Mouse (Mus musculus): ENCODE results near the gene Nfkbid.
"Not testable (repeated sequence)": the region's sequence is repeated elsewhere in the genome, so short reads cannot be mapped to it uniquely, and the experiment has no call there.

Nfkbid gene

GRCm38 (mm10) chr7:30463996-30464395 is 42.5 kb downstream of the Nfkbid start:
- DNase-seq (ENCODE audit: low spot score in 2 of 2): no peak

DNA sequence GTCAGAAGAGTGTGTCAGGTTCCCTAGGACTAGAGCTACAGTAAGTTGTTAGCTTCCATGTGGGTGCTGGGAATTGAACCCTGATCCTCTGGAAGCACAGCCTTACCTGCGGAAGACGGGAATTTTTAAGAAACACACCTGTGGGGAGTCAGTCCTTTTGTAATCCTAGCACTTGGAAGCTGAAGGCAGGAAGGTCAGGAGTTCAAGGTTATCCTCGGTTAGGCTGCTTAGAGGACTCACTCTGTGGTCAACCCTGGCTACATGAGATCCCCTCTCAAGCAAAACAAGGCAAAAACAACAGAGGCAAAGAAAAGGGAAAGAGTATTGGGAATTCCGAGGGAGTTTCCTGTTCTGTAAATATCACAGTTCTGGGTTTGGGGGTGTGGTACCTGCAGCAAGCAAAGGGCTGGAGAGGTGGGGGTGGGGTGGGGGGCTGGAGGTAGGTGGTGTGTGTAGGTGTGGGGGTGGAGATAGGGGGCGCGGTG is 43.3 kb downstream of the Nfkbid start:
- no peak for DNase-seq (ENCODE audit: low spot score in 2 of 2)

GRCm38 (mm10) chr7:30472411-30472810 is 50.9 kb downstream of the Nfkbid start:
- peak in 1 of 2 experiments; percentile 66 for DNase-seq (ENCODE audit: low spot score in 2 of 2)

DNA sequence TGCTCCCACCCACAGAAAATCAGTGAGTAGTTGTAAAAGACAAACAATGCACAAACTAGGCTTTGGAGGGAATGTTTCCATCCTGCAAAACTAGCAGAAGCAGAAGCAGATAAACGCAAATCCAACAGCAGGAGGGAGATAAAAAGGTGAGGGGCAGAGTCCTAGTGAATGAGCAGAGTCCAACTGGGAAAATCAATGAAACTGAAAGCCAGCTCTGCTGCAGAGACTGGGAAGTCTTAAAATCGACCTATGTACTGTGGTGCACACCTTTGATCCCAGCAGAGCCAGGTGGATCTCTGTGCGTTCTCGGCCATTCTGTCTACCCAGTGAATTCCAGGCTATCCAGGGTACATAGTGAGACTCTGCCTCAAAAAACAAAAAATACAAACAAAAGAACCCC is 53.5 kb downstream of the Nfkbid start:
- DNase-seq (ENCODE audit: low spot score in 2 of 2): no peak

GRCm38 (mm10) chr7:30476136-30476535 is 54.6 kb downstream of the Nfkbid start:
- DNase-seq (ENCODE audit: low spot score in 2 of 2): not testable (repeated sequence)

DNA sequence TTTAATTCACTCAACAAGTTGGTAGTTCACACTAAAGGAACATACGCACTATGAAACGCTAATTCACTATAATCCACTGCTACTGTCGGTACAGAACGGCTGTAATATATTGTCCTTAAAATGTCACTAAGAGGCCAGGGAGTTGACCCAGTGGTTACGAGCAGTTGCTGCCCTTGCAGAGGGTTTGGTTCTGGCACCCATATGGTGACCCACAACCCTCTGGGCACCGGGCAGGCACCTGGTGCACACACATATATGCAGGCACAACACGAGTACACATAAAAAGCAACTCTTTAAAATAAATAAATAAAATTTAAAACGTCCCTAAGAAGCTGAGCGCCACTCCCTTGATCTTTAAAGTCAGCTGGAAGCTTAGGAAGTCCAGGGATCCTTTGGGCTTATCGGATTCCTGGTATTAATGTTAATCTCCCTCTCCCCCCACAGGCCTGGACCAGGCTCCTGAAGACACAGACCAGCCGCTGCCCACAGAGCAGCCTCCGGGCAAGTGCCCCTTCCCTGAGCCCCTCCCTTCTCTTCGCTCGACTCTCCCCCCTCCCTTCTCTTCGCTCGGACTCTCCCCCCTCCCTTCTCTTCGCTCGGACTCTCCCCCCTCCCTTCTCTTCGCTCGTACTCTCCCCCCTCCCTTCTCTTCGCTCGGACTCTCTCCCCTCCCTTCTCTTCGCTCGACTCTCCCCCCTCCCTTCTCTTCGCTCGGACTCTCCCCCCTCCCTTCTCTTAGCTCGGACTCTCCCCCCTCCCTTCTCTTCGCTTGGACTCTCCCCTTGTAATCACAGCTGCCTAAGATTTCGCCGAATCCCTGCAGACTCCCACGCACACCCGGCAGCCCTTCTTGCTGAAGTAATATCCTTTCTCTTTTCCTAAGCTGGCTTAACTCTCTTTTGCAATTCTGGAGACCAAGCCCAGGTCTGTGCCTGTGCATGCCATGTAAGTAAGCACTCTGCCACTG is 56.2 kb downstream of the Nfkbid start:
- peak; percentile 73 to 78 for DNase-seq (ENCODE audit: low spot score in 2 of 2)

Data from right cerebral cortex, postnatal 10 days (tissue).